Mouse (Mus musculus): Measurements from ENCODE around the gene Apol9b.
"Not testable (repeated sequence)": the region's sequence is repeated elsewhere in the genome, so short reads cannot be mapped to it uniquely, and the experiment has no call there.

Apol9b gene

GRCm38 (mm10) chr15:77728739-77729138 lies at the start of gene Apol9b:
Gene Apol9b (plus strand): TSS chr15:77729039.
- not testable (repeated sequence) for DNase-seq (ENCODE audit: low spot score in 2 of 2)

- peak in 1 of 2 experiments; percentile 24 for DNase-seq (ENCODE audit: low spot score in 2 of 2)
These were observed 44.9 kb upstream of the Apol9b start for GRCm38 (mm10) chr15:77683944-77684343.

GRCm38 (mm10) chr15:77691532-77692311 lies 37.1 kb upstream of the Apol9b start:
- not testable (repeated sequence) for DNase-seq (ENCODE audit: low spot score in 2 of 2)

DNA sequence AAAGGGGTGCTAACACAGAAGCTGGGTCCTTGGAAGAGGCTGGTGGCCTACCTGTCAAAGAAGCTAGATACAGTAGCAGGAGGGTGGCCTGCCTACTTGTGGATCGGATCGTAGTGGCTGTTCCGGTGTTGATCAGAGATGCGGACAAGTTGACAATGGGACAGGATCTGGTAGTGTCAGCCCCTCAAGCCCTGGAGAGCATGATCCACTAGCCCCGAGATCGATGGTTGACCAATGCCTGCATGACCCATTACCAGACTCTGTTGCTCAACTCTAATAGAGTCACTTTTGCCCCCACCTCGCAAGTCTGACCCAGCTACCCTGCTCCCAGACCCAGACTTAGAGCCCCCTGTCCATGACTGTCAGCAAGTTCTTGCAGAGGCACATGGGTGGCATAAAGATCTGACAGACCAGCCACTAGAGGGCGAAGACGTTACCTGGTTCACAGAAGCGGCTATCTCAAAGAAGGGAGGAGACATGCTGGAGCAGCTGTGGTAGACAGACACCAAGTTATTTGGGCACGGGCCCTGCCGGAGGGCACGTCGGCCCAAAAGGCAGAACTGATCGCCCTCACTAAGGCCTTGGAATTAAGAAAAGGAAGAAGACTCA lies 34.0 kb upstream of the Apol9b start:
- DNase-seq (ENCODE audit: low spot score in 2 of 2) = peak; percentile 43 to 47

DNA sequence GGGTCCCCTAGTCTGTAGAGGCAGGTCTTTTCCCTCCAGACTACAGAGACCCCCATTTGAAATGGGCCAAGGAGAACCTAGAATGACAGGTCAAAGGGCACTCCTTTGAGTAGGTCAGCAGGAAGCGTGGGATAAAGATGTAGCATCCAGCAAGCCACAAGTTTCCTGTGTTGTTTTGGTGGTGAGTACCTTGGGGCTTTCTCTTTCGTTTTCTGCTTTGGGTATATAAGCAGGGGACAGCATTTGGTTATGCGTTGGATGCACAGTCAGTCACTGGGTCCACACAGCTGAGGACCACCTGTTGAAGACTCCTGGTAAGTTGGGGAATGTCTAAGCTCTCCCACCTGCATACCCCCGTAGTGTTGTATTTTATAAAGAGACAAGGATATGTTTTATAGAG lies 30.2 kb upstream of the Apol9b start, which contains the start of gene Apol7e:
TSS of gene Apol7e (plus strand) at position 202 of the 400 bp plus-strand sequence.
- not testable (repeated sequence) for DNase-seq (ENCODE audit: low spot score in 2 of 2)

GRCm38 (mm10) chr15:77705306-77705705 lies 23.5 kb upstream of the Apol9b start:
- DNase-seq (ENCODE audit: low spot score in 2 of 2) = not testable (repeated sequence)

GRCm38 (mm10) chr15:77708936-77709335 lies 19.9 kb upstream of the Apol9b start:
- not testable (repeated sequence) for DNase-seq (ENCODE audit: low spot score in 2 of 2)

- not testable (repeated sequence) for DNase-seq (ENCODE audit: low spot score in 2 of 2)
These were observed 10.6 kb upstream of the Apol9b start for GRCm38 (mm10) chr15:77718240-77718639.

DNA sequence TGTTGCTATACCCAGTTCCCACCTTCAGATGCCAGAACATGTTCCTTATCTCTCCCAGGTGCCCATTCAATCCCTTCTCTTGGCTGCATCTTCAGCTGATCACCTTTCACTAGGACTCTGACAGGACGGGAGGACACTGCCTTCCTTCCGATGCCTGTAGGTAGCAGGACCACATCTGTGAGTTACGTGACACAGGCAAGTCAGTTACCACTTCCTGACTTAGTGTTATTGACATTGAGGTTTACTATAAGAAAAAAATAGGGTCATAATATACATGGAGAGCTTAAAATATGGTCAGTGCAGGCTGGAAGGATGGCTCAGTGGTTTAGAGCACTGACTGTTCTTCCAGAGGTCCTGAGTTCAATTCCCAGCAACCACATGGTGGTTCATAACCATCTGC lies 7.3 kb upstream of the Apol9b start:
- DNase-seq (ENCODE audit: low spot score in 2 of 2) = not testable (repeated sequence)

DNA sequence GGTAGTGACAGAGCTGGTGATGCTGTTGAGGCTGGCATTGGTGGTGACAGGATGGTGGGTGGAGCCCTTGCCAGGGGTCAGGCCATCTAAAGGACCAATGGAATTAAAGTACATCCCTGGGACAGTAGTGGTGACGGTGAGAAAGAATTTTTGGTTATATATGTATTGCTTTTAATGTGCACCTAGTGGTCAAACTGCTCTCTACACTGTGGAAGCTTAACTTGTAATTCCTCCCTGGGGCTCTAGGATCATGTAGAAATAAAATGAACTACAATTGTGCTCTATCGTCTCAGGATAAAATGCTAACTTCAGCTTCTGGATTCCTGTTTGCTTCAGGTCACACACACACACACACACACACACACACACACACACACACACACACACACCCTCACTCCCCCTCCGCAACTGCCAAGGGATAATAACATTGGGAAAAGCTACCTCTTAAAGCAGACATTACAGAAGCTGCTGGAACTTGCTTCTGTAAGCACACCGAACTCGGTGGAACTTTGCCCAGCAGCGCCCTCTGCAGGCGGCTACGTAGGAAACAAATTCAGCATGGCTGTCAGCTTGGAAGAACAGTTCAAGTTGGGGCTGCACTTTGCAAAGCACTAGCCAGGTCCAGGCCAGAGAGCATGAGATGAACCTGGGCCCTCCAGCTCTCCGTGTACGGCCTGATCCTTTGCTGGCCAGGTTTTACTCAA lies 4.5 kb upstream of the Apol9b start:
- not testable (repeated sequence) for DNase-seq (ENCODE audit: low spot score in 2 of 2)

GRCm38 (mm10) chr15:77725393-77726020 lies 3.3 kb upstream of the Apol9b start:
- DNase-seq (ENCODE audit: low spot score in 2 of 2) = not testable (repeated sequence)

DNA sequence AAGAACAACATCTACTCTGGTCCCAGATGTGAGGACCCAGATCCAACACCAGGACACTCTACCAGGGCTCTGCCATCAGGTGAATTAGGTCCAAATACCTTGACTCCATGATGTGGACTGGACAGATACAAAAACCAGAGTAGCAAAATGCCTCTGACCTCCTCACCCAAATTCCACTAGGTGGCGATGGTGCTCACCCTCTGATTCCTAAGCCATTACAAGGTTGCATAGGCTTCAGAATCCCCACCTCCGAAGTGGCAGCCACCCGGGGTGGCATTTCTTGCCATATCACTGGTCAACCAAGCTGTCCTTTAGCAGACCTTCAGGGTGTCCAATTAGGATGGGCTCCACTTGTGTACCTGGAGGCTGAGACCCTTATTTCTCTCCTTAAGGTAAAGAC lies 1.7 kb upstream of the Apol9b start:
- not testable (repeated sequence) for DNase-seq (ENCODE audit: low spot score in 2 of 2)

DNA sequence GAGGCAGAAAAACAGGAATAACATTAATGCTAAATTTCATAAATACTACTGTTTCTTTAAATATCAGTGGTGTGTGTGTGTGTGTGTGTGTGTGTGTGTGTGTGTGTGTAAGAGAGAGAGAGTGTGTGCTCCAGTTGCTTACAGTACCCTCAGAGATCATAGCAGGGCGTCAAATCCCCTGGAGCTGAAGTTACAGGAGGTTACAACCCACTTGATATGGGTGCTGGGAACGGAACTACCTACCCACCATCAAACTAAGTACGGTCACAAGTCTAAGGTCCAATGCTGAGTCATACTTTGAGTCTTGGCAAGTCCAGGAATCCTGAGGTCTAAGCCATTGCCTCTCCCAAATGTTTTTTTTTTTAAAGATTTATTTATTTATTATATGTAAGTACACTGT lies 1.1 kb upstream of the Apol9b start:
- not testable (repeated sequence) for DNase-seq (ENCODE audit: low spot score in 2 of 2)

GRCm38 (mm10) chr15:77731605-77732004 lies 2.8 kb downstream of the Apol9b start:
- DNase-seq (ENCODE audit: low spot score in 2 of 2) = no peak

DNA sequence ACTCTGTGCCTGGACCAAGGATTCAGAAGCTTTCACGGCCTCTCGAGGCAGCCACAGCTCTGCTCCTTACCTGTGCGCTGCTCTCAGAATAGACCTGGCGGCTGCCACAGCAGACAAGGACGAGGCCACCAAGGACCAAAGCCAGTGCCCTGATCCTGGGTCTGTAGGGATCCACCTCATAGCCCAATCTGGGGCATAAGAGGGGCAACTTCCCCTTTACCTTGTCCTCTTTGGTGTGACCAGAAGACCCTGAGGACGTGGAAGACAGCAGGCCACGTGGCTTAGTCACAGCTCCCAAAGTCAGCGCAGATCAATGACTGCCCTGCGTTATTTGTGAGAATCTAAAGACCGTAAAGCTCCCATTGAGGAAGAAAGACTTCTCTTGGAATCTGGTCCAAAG lies 4.0 kb downstream of the Apol9b start:
- not testable (repeated sequence) for DNase-seq (ENCODE audit: low spot score in 2 of 2)

GRCm38 (mm10) chr15:77733380-77733779 lies 4.5 kb downstream of the Apol9b start:
- DNase-seq (ENCODE audit: low spot score in 2 of 2) = peak in 1 of 2 experiments; percentile 28

- not testable (repeated sequence) for DNase-seq (ENCODE audit: low spot score in 2 of 2)
These were observed 5.1 kb downstream of the Apol9b start for GRCm38 (mm10) chr15:77733903-77734302.

GRCm38 (mm10) chr15:77740511-77741297 lies 11.9 kb downstream of the Apol9b start:
- no peak for DNase-seq (ENCODE audit: low spot score in 2 of 2)

- DNase-seq (ENCODE audit: low spot score in 2 of 2) = not testable (repeated sequence)
These were observed 12.7 kb downstream of the Apol9b start for GRCm38 (mm10) chr15:77741556-77741955.

DNA sequence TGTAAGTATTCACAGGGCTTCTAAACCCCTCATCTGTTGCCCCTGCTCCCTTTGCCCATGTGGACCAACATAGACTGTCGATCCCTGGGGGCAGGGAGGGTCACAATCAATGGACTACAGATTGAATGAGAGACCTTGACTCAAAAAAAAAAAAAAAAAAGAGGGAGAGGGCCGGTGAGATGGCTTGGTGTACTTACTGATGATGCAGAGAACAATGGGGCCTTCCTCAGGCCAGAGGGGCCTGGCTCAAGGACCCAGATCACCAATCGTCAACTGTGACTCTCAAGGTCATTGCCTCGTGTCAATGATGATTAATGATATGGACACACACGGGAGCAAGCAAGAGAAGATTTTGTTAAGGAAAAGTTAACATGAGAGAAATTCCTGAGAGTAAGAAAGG lies 15.8 kb downstream of the Apol9b start:
- DNase-seq (ENCODE audit: low spot score in 2 of 2) = no peak

- DNase-seq (ENCODE audit: low spot score in 2 of 2) = no peak
These were observed 16.2 kb downstream of the Apol9b start for GRCm38 (mm10) chr15:77745081-77745480.

Measured in thymus, postnatal 10 days (tissue).